Mouse (Mus musculus) C2C12 (cell line): ENCODE results near the gene Sos2.

Source experiments
- CTCF ChIP-seq: IDR thresholded peaks from one replicate; pipeline ENCODE4 v1.5.1; 2011; ENCODE audit not compliant: control insufficient read depth, insufficient read depth, insufficient read length
- MAX ChIP-seq: IDR thresholded peaks from one replicate; pipeline ENCODE4 v1.6.1; 2011; ENCODE audit warnings: mild to moderate bottlenecking, control low read depth
- USF1 ChIP-seq: IDR thresholded peaks from one replicate; pipeline ENCODE4 v1.6.1; 2011; ENCODE audit warnings: low read depth, mild to moderate bottlenecking, control low read depth, moderate library complexity

DNA sequence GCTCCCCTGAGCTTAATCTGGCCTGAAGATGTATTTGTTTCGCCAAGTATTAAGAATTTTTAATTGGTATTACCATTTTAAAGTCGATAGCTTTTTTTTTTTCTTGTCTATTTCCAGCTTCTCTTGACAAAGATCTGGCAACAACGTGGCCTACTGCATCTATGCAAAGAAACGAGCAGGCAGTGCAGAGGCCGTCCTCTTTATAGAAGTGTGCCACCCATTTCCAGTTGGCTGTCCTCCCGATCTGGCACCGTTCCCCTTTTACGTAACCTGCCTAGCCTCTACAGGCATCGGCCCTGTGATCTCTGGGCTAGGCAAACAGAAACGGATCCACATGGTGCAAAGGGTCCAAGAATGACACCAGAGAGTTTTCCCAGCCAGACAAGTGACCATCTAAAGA, 1.9 kb upstream of the Sos2 start:
- TF ChIP-seq CTCF (no peak), MAX (peak; percentile 82), USF1 (no peak)
